ENCODE assay signal across 13 mouse cellular contexts in the genomic region with DNA sequence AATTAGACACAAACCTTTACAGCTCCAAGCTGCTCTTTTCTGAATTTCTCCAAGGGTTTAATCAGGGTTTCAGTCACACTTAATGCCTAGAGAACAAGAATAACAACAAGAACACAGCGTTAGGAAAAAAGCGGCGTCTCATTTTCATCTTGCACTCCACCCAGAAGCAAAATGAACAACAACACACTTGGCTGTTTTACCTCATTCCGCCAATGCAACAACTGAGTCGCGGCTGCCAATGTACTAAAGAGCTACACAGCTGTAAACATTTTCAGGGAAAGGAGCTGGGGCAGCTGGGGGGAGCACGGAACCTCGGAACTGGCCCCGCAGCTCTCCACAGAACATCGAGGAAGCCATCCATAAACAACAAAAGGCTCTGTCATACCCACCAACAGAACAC.
DNase-seq lines count a peak whose midpoint lies in the region; ATAC-seq and TF ChIP-seq lines count a peak whose summit lies in the region.
"Had no signal": no experiment of that assay in that cellular context is flagged by ENCODE, and none has a peak within 500 bp of the region (broad histone marks: within the 10 kb centered on the region; RNA-seq: fewer than 3 reads in every experiment).

No protein-coding gene starts in this region.

- no peak overlapping the region for H3ac ChIP-seq in myocyte (ENCODE audit: control insufficient read depth, insufficient read length)

- no peak for ATAC-seq in embryonic facial prominence, embryonic 12.5 days (ENCODE audit: insufficient number of reproducible peaks, insufficient read depth, low FRiP score, low TSS enrichment)
- ATAC-seq in hindbrain, embryonic 14.5 days (ENCODE audit: low FRiP score) = no peak

- no peak for TF ChIP-seq POLR2A in myocyte (IDR thresholded peaks at IDR 0.05; ENCODE audit: insufficient read length, low read depth)

- H3K9me3 ChIP-seq in embryonic facial prominence, embryonic 12.5 days = no peaks in the 10 kb centered on the region
- no peaks in the 10 kb centered on the region for H3K9me3 ChIP-seq in embryonic facial prominence, embryonic 10.5 days
- H3K9me3 ChIP-seq in hindbrain, embryonic 14.5 days (ENCODE audit: control insufficient read depth, low read length) = no peaks in the 10 kb centered on the region
- H3K9me3 ChIP-seq: megakaryocyte, embryonic 14.5 days; neural tube, embryonic 15.5 days had no signal

- H3K4me1 ChIP-seq in embryonic facial prominence, embryonic 12.5 days = peaks cover 50% of the 10 kb centered on the region
- peaks cover 46% of the 10 kb centered on the region for H3K4me1 ChIP-seq in embryonic facial prominence, embryonic 10.5 days
- H3K4me1 ChIP-seq in hindbrain, embryonic 14.5 days (replicated peaks; ENCODE audit: control insufficient read depth, insufficient read depth, low read length) = peaks cover 14% of the 10 kb centered on the region; the same call in 1 of the 2 replicates

- peak overlapping the region; percentile 41; the same call in 1 of the 2 replicates for H3K27ac ChIP-seq in embryonic facial prominence, embryonic 12.5 days
- no peak overlapping the region; the same call in 1 of the 2 replicates for H3K27ac ChIP-seq in embryonic facial prominence, embryonic 10.5 days (replicated peaks)
- H3K27ac ChIP-seq in hindbrain, embryonic 14.5 days = no peak overlapping the region
- H3K27ac ChIP-seq: neural tube, embryonic 15.5 days had no signal

- 59% methylated on average over 10 of the region's 10 CpGs for WGBS in embryonic facial prominence, embryonic 12.5 days
- WGBS in embryonic facial prominence, embryonic 10.5 days = 62% methylated on average over 10 of the region's 10 CpGs
- WGBS in hindbrain, embryonic 14.5 days = 49% methylated on average over 10 of the region's 10 CpGs

- H3K4me3 ChIP-seq in embryonic facial prominence, embryonic 12.5 days = no peak overlapping the region
- H3K4me3 ChIP-seq in embryonic facial prominence, embryonic 10.5 days = no peak overlapping the region
- H3K4me3 ChIP-seq in hindbrain, embryonic 14.5 days (replicated peaks; ENCODE audit: low read length) = no peak overlapping the region
- H3K4me3 ChIP-seq in myocyte = no peak overlapping the region
- H3K4me3 ChIP-seq: megakaryocyte, embryonic 14.5 days; neural tube, embryonic 15.5 days had no signal

- H3K4me2 ChIP-seq in embryonic facial prominence, embryonic 12.5 days (replicated peaks) = no peak overlapping the region
- peak overlapping the region; percentile 17; the same call in 1 of the 2 replicates for H3K4me2 ChIP-seq in hindbrain, embryonic 14.5 days (replicated peaks)
- H3K4me2 ChIP-seq in myocyte (ENCODE audit: low read depth) = peak overlapping the region; percentile 62
- H3K4me2 ChIP-seq: neural tube, embryonic 15.5 days had no signal

- no peak for DNase-seq in embryonic facial prominence, embryonic 10.5 days (ENCODE audit: low spot score)
- peak; percentile 28 for DNase-seq in kidney, postnatal 10 days
- DNase-seq in kidney, postnatal 25 days = no peak
- no peak for DNase-seq in hindbrain, embryonic 14.5 days (ENCODE audit: low spot score)
- DNase-seq in frontal cortex, adult 2 months (ENCODE audit: extremely low spot score in 1 of 2, low spot score in 1 of 2) = no peak
- no peak for DNase-seq in natural killer cell, adult 2 months (ENCODE audit: low spot score in 2 of 2)
- DNase-seq: gastrocnemius, postnatal 10 days; left cerebral cortex, postnatal 4 days; right cerebral cortex, postnatal 14 days had no signal

- no peaks in the 10 kb centered on the region for H3K27me3 ChIP-seq in embryonic facial prominence, embryonic 12.5 days
- no peaks in the 10 kb centered on the region for H3K27me3 ChIP-seq in embryonic facial prominence, embryonic 10.5 days (replicated peaks; ENCODE audit: low read depth, poor library complexity, severe bottlenecking)
- H3K27me3 ChIP-seq in hindbrain, embryonic 14.5 days (ENCODE audit: control insufficient read depth, insufficient read depth, low read length) = no peaks in the 10 kb centered on the region
- no peaks in the 10 kb centered on the region for H3K27me3 ChIP-seq in myocyte (ENCODE audit: control insufficient read depth, insufficient read depth, insufficient read length)
- H3K27me3 ChIP-seq: megakaryocyte, embryonic 14.5 days; neural tube, embryonic 15.5 days had no signal

- no peak overlapping the region for H3K9ac ChIP-seq in embryonic facial prominence, embryonic 12.5 days
- no peak overlapping the region for H3K9ac ChIP-seq in hindbrain, embryonic 14.5 days
- H3K9ac ChIP-seq: neural tube, embryonic 15.5 days had no signal

- peaks cover 11% of the 10 kb centered on the region for H3K79me2 ChIP-seq in myocyte (ENCODE audit: control insufficient read depth, insufficient read depth)

- no peaks in the 10 kb centered on the region for H3K36me3 ChIP-seq in embryonic facial prominence, embryonic 12.5 days
- H3K36me3 ChIP-seq in embryonic facial prominence, embryonic 10.5 days (replicated peaks) = no peaks in the 10 kb centered on the region; the same call in none of the 2 replicates
- H3K36me3 ChIP-seq in hindbrain, embryonic 14.5 days (replicated peaks; ENCODE audit: control insufficient read depth, insufficient read depth) = no peaks in the 10 kb centered on the region
- no peaks in the 10 kb centered on the region for H3K36me3 ChIP-seq in myocyte (ENCODE audit: control insufficient read depth, insufficient read depth)
- H3K36me3 ChIP-seq: neural tube, embryonic 15.5 days had no signal

TF ChIP-seq in myocyte, 11 proteins besides CTCF, POLR2A, EP300 and RAD21:
- TF ChIP-seq MAX (IDR thresholded peaks at IDR 0.05; ENCODE audit: low read depth) (no peak), TCF12 (IDR thresholded peaks at IDR 0.05; ENCODE audit: insufficient read depth, poor library complexity, severe bottlenecking) (no peak), SRF (IDR thresholded peaks at IDR 0.05; ENCODE audit: control insufficient read depth, insufficient read length, low read depth) (no peak), USF1 (IDR thresholded peaks at IDR 0.05; ENCODE audit: low read depth) (no peak), TCF3 (IDR thresholded peaks at IDR 0.05; ENCODE audit: insufficient read length, low read depth) (no peak), E2F4 (IDR thresholded peaks at IDR 0.05; ENCODE audit: insufficient read depth) (no peak), CEBPB (IDR thresholded peaks at IDR 0.05; ENCODE audit: insufficient read depth, poor library complexity, severe bottlenecking) (no peak), POLR2AphosphoS2 (IDR thresholded peaks at IDR 0.05; ENCODE audit: insufficient read length, low read depth) (no peak), REST (IDR thresholded peaks at IDR 0.05; ENCODE audit: insufficient read depth, insufficient read length) (no peak), MYOG (IDR thresholded peaks at IDR 0.05; ENCODE audit: control insufficient read depth in 1 of 3, insufficient read depth in 1 of 3, insufficient read length in 2 of 3, low read depth in 2 of 3) (no peak), MYOD1 (IDR thresholded peaks at IDR 0.05; ENCODE audit: control insufficient read depth in 1 of 3, insufficient read length in 2 of 3, low read depth in 2 of 3) (no peak)
